Mouse (Mus musculus) splenic B cell, adult 2 months (primary cell): ENCODE measurements around the gene Sult1d1.

Experiments
- DNase-seq: peaks from one replicate; pipeline ENCODE4 v3.0.0-alpha.2; 2011; ENCODE audit warnings: low read depth, low spot score
- H3K27me3 ChIP-seq: 2 replicates; pipeline ENCODE4 v1.6.1; 2012; ENCODE audit warnings: mild to moderate bottlenecking, low read length, moderate library complexity, mixed read lengths; ENCODE audit not compliant: control insufficient read depth, poor library complexity, insufficient read depth, severe bottlenecking
- H3K36me3 ChIP-seq: 2 replicates; pipeline ENCODE4 v1.6.1; 2012; ENCODE audit warnings: mild to moderate bottlenecking, low read length, moderate library complexity, mixed read lengths; ENCODE audit not compliant: control insufficient read depth, poor library complexity, insufficient read depth, severe bottlenecking

The Sult1d1 gene

GRCm38 (mm10) chr5:87568845-87569244, at the start of gene Sult1d1:
Gene Sult1d1, minus strand, starts transcription at chr5:87569027.
- DNase-seq = no peak
- H3K36me3 ChIP-seq = no peaks in the 10 kb centered on the region
- no peaks in the 10 kb centered on the region for H3K27me3 ChIP-seq

- no peak for DNase-seq
- Histone ChIP-seq H3K27me3 (no peaks in the 10 kb centered on the region), H3K36me3 (no peaks in the 10 kb centered on the region)
Observed at GRCm38 (mm10) chr5:87615128-87615390, 46.2 kb upstream of the Sult1d1 start.

- no peaks in the 10 kb centered on the region for H3K27me3 ChIP-seq
- no peak for DNase-seq
- H3K36me3 ChIP-seq = no peaks in the 10 kb centered on the region
Observed at GRCm38 (mm10) chr5:87614364-87615127, 45.7 kb upstream of the Sult1d1 start.

GRCm38 (mm10) chr5:87601018-87601417, 32.2 kb upstream of the Sult1d1 start:
- no peaks in the 10 kb centered on the region for H3K36me3 ChIP-seq
- H3K27me3 ChIP-seq = no peaks in the 10 kb centered on the region
- DNase-seq = no peak

GRCm38 (mm10) chr5:87597891-87598290, 29.1 kb upstream of the Sult1d1 start:
- Histone ChIP-seq H3K36me3 (no peaks in the 10 kb centered on the region), H3K27me3 (no peaks in the 10 kb centered on the region)
- no peak for DNase-seq

- H3K36me3 ChIP-seq = no peaks in the 10 kb centered on the region
- DNase-seq = no peak
- no peaks in the 10 kb centered on the region for H3K27me3 ChIP-seq
Observed at GRCm38 (mm10) chr5:87591494-87591893, 22.7 kb upstream of the Sult1d1 start, which contains the start of gene Sult1e1. Gene Sult1e1, minus strand, starts transcription at chr5:87591594.

- DNase-seq = no peak
- H3K36me3 ChIP-seq = no peaks in the 10 kb centered on the region
- no peaks in the 10 kb centered on the region for H3K27me3 ChIP-seq
Observed at GRCm38 (mm10) chr5:87589916-87590315, 21.1 kb upstream of the Sult1d1 start.

GRCm38 (mm10) chr5:87580389-87580788, 11.6 kb upstream of the Sult1d1 start:
- no peak for DNase-seq
- no peaks in the 10 kb centered on the region for H3K27me3 ChIP-seq
- H3K36me3 ChIP-seq = no peaks in the 10 kb centered on the region

- no peaks in the 10 kb centered on the region for H3K27me3 ChIP-seq
- no peak for DNase-seq
- no peaks in the 10 kb centered on the region for H3K36me3 ChIP-seq
Observed at GRCm38 (mm10) chr5:87574174-87574573, 5.3 kb upstream of the Sult1d1 start.

- DNase-seq = no peak
- no peaks in the 10 kb centered on the region for H3K36me3 ChIP-seq
- H3K27me3 ChIP-seq = no peaks in the 10 kb centered on the region
Observed at GRCm38 (mm10) chr5:87573490-87573889, 4.7 kb upstream of the Sult1d1 start.

- no peak for DNase-seq
- H3K36me3 ChIP-seq = no peaks in the 10 kb centered on the region
- no peaks in the 10 kb centered on the region for H3K27me3 ChIP-seq
Observed at GRCm38 (mm10) chr5:87572781-87573180, 4.0 kb upstream of the Sult1d1 start.

- no peak for DNase-seq
- H3K27me3 ChIP-seq = no peaks in the 10 kb centered on the region
- no peaks in the 10 kb centered on the region for H3K36me3 ChIP-seq
Observed at GRCm38 (mm10) chr5:87567306-87567705, 1.5 kb downstream of the Sult1d1 start.

GRCm38 (mm10) chr5:87562966-87563365, 5.9 kb downstream of the Sult1d1 start:
- Histone ChIP-seq H3K36me3 (no peaks in the 10 kb centered on the region), H3K27me3 (no peaks in the 10 kb centered on the region)
- DNase-seq = no peak

GRCm38 (mm10) chr5:87562526-87562925, 6.3 kb downstream of the Sult1d1 start:
- no peaks in the 10 kb centered on the region for H3K27me3 ChIP-seq
- DNase-seq = no peak

GRCm38 (mm10) chr5:87560145-87560544, 8.7 kb downstream of the Sult1d1 start:
- no peak for DNase-seq
- H3K27me3 ChIP-seq = no peaks in the 10 kb centered on the region
- no peaks in the 10 kb centered on the region for H3K36me3 ChIP-seq

More at GRCm38 (mm10) chr5:87562526-87562925, 6.3 kb downstream of the Sult1d1 start:
- H3K36me3 ChIP-seq = no peaks in the 10 kb centered on the region

- Histone ChIP-seq H3K36me3 (no peaks in the 10 kb centered on the region), H3K27me3 (no peaks in the 10 kb centered on the region)
- DNase-seq = no peak
Observed at GRCm38 (mm10) chr5:87550935-87551334, 17.9 kb downstream of the Sult1d1 start.
